Mouse (Mus musculus) midbrain, embryonic 13.5 days (tissue): ENCODE data around the gene Olfr372. TPM values are rescaled to one million over a fixed set of nuclear protein-coding genes. Genes with fewer than 3 reads are reported as not detected.

Experiments
- polyA plus RNA-seq: library from polyadenylated mRNA; unstranded; fragments of >200 nt; fragmentation: Nextera tagmentation; extraction: Ambion mirVana; gene quantifications from 2 replicates; pipeline ENCODE4 v1.2.1, GENCODE M21; 2015

Olfr372 gene
- polyA plus RNA-seq, 1 experiment from 2014 or later: not detected

Other genes with a start within 250 kb of the Olfr372 start
- gene Zfp709, start 159.2 kb upstream of the Olfr372 start, polyA plus RNA-seq: 7.7 and 8.1 TPM in 2 replicates
- gene Zfp882, start 132.6 kb upstream of the Olfr372 start, polyA plus RNA-seq: 19.8 and 21.4 TPM in 2 replicates
- 39.1 and 42.0 TPM in 2 replicates for gene Zfp617, start 132.6 kb upstream of the Olfr372 start, polyA plus RNA-seq
- gene Zfp961, start 90.2 kb upstream of the Olfr372 start, polyA plus RNA-seq: 16.5 and 18.8 TPM in 2 replicates
- 0.35 and 0.92 TPM in 2 replicates for gene Cyp4f18, start 31.6 kb upstream of the Olfr372 start, polyA plus RNA-seq
- gene Olfr373, start 42.0 kb downstream of the Olfr372 start, polyA plus RNA-seq: 0.05 TPM in 1 of 2 replicates, not detected in the other
- not detected in 2 replicates for gene Olfr374, start 65.8 kb downstream of the Olfr372 start, polyA plus RNA-seq
- 239 and 247 TPM in 2 replicates for gene Tpm4, start 93.8 kb downstream of the Olfr372 start, polyA plus RNA-seq
- gene Rab8a, start 120.0 kb downstream of the Olfr372 start, polyA plus RNA-seq: 104 and 107 TPM in 2 replicates
- gene Hsh2d, start 148.4 kb downstream of the Olfr372 start, polyA plus RNA-seq: 0.13 TPM in 1 of 2 replicates, not detected in the other
- gene Cib3, start 171.6 kb downstream of the Olfr372 start, polyA plus RNA-seq: not detected in 2 replicates
- gene Gm11034, start 172.4 kb downstream of the Olfr372 start, polyA plus RNA-seq: not detected in 2 replicates
- 116 and 121 TPM in 2 replicates for gene Fam32a, start 178.5 kb downstream of the Olfr372 start, polyA plus RNA-seq
- gene Ap1m1, start 198.8 kb downstream of the Olfr372 start, polyA plus RNA-seq: 259 and 266 TPM in 2 replicates